Mouse (Mus musculus) skeletal muscle tissue, adult 2 months (tissue): ENCODE data around the gene Pde7b.

ENCODE experiments used
- DNase-seq: peaks from one replicate; pipeline ENCODE4 v3.0.0-alpha.2; 2012; ENCODE audit warnings: low read depth, low spot score

The Pde7b gene

GRCm38 (mm10) chr10:20435913-20436312, 289.0 kb downstream of the Pde7b start:
- DNase-seq: no peak

- DNase-seq: no peak
Measured at GRCm38 (mm10) chr10:20431336-20431735, 293.5 kb downstream of the Pde7b start.

- peak; percentile 29 for DNase-seq
Measured at GRCm38 (mm10) chr10:20421299-20421883, 303.5 kb downstream of the Pde7b start.

GRCm38 (mm10) chr10:20420296-20420695, 304.6 kb downstream of the Pde7b start:
- no peak for DNase-seq

GRCm38 (mm10) chr10:20418856-20419219, 306.0 kb downstream of the Pde7b start:
- DNase-seq: no peak

- no peak for DNase-seq
Measured at GRCm38 (mm10) chr10:20418202-20418855, 306.5 kb downstream of the Pde7b start.

- DNase-seq: peak; percentile 30
Measured at GRCm38 (mm10) chr10:20409181-20409580, 315.7 kb downstream of the Pde7b start.

GRCm38 (mm10) chr10:20408336-20408735, 316.5 kb downstream of the Pde7b start:
- no peak for DNase-seq

GRCm38 (mm10) chr10:20405471-20405870, 319.4 kb downstream of the Pde7b start:
- DNase-seq: peak; percentile 44

- DNase-seq: no peak
Measured at GRCm38 (mm10) chr10:20402941-20403340, 321.9 kb downstream of the Pde7b start.

- no peak for DNase-seq
Measured at GRCm38 (mm10) chr10:20400406-20400805, 324.5 kb downstream of the Pde7b start.

- DNase-seq: no peak
Measured at GRCm38 (mm10) chr10:20398641-20399390, 326.1 kb downstream of the Pde7b start.

GRCm38 (mm10) chr10:20398224-20398623, 326.7 kb downstream of the Pde7b start:
- no peak for DNase-seq

- DNase-seq: no peak
Measured at GRCm38 (mm10) chr10:20395778-20396177, 329.1 kb downstream of the Pde7b start.

GRCm38 (mm10) chr10:20394815-20395214, 330.1 kb downstream of the Pde7b start:
- no peak for DNase-seq

- no peak for DNase-seq
Measured at GRCm38 (mm10) chr10:20390568-20390967, 334.3 kb downstream of the Pde7b start.

GRCm38 (mm10) chr10:20382807-20383419, 342.0 kb downstream of the Pde7b start:
- no peak for DNase-seq

- no peak for DNase-seq
Measured at GRCm38 (mm10) chr10:20381352-20381751, 343.5 kb downstream of the Pde7b start.

- no peak for DNase-seq
Measured at GRCm38 (mm10) chr10:20380798-20381197, 344.1 kb downstream of the Pde7b start.

- DNase-seq: peak; percentile 57
Measured at GRCm38 (mm10) chr10:20379071-20379735, 345.7 kb downstream of the Pde7b start.

GRCm38 (mm10) chr10:20377621-20378020, 347.3 kb downstream of the Pde7b start:
- DNase-seq: no peak

- no peak for DNase-seq
Measured at GRCm38 (mm10) chr10:20372046-20372445, 352.8 kb downstream of the Pde7b start.
